Mouse (Mus musculus) cerebellum, postnatal 10 days (tissue): ENCODE measurements around the gene Hoxd11.
A peak's percentile ranks its signal among the peaks of the same experiment; 100 is the strongest.

ENCODE experiments used
- DNase-seq, 2 experiments: peaks; one replicate each; pipeline ENCODE4 v3.0.0; 2021; ENCODE audit warnings: mixed read lengths in 2 of 2

Hoxd11 gene

GRCm38 (mm10) chr2:74710929-74711543 is 31.7 kb downstream of the Hoxd11 start:
- DNase-seq = peak in 1 of 2 experiments; percentile 1

DNA sequence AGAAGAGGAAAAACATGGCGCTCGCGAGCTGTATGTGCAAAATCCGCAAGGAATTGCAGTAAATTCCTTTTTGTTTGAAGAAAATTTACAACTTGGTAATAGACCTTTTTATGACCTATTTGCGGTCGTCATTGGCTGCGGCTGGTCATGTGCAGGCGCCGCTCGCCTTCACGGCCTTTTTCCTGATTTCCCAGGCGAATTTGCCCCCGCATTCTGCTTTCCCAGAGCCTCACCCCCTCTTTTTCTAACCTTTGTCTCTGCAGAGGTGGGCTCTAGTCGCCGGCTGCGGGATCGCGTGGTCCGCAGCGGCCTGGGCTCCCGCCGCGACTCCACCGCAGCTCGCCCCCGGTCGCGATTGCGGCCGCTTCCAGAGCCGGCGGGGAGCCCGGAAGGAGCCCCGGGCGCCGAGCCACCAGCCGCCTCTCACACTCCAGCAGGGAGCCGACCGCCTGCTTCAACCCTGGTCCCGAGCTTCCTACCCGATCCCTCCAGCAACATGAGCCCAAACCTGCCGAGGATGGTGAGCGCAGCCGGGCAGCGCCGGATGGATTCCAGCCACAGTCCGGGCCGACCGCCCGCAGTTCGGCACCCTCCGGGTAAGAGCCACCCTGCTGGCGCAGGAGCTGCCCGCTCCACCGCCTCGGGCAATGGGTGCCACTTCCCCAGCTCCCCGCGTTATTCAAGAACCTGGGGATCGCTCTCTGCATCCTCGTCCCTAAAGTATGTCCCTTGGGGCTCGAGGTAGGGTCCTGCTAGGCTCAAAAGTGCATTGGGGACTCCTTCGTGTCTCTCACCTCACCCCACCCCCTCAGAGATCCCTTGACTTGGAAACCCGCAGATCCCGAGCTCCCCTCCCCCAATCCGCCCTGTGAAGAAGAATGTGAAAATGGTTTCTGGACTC is 32.6 kb downstream of the Hoxd11 start, which contains the start of the genes Hoxd3 and Hoxd4:
Gene Hoxd3 (plus strand): TSS at position 207 of the 901 bp plus-strand sequence.
Gene Hoxd4 (plus strand): TSS at position 209 of the 901 bp plus-strand sequence.
- DNase-seq = peak in 1 of 2 experiments; percentile 31

GRCm38 (mm10) chr2:74713239-74714150 is 34.1 kb downstream of the Hoxd11 start:
- peak in 1 of 2 experiments; percentile 20 for DNase-seq

DNA sequence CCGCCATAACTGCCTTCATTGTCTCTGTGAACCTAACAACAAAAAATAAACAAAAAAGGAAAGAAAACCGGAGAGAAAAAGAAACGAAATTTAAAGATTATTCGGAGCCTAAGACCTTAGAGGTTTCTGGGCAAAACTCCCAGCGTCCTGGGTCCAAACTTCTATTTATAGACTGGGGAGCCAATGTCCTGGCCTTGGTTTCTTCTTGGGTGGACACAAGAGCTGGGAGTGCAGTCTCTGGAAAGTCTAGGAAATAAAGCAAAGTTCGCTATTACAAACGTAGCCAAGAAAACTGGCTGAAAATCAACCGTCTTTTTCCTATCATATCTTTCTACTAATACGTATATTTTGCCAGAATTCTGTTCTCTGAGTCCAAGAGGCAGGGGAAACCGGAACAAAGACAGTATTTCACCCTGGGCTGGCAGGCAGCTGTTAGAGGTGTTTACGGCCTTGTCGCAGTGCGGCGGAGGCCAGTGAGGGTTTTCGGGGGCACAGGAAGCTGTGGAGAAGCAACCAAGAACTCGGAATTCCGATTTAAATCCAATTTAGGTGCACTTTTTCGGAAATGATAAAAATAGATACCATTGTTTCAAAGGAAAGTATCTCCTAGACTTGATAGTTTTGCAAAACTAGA is 34.9 kb downstream of the Hoxd11 start:
- DNase-seq = peak in 1 of 2 experiments; percentile 3

- DNase-seq = peak in 1 of 2 experiments; percentile 14
These were observed 35.5 kb downstream of the Hoxd11 start for GRCm38 (mm10) chr2:74714881-74715280.

DNA sequence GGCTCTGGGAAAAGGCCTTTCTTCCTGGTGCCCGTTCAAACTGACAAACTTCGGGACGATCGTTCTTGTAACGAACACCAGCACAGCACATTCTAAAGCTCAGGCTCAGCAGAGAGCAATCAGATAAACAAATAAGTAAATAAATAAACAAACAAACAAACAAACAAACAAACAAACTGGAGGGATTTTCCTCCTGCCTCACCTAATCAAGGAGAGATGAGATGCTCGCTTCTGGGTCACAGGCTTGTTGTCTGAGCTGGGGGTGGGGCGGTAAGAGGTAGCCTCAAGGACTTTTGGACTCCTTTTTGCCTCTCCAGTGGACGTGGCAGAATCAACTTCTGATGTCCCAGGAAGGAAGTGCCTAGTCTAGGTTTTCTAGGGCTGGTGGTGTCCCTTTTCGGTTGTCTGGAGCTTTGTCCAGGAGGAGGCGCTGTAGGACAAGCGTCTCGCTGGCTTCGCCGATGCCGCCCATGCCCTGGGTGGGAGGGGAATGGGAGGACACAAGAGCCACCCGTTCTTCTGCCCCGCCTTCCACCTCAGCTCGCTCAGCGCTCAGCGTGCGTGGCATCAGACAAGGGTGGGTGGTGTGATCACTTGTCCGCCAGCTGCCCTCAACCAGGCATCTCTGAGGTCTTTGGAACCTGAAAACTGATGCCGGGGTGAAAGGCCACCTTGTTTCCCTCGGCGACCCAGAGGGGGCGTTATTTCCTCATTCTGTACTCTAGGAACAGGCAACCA is 36.3 kb downstream of the Hoxd11 start:
- DNase-seq = peak; percentile 93 to 97

DNA sequence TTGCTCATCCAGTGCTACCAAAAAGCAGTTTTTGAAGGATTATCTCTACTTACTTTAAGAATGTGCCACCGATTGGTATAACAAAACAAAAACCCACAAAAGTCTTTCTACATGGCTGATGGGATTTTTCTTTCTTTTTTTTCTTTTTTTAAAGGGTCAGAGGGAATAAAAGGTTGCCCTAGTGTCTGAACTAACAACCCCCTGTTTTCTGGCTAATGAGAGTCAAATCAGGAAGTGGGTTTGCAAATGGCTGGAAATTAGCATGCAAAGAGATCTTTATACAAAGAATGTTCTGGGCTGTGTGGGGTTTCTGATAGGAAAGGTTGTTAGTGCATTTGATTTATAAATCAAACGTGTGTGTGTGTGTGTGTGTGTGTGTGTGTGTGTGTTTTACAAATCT is 41.0 kb downstream of the Hoxd11 start:
- no peak for DNase-seq

DNA sequence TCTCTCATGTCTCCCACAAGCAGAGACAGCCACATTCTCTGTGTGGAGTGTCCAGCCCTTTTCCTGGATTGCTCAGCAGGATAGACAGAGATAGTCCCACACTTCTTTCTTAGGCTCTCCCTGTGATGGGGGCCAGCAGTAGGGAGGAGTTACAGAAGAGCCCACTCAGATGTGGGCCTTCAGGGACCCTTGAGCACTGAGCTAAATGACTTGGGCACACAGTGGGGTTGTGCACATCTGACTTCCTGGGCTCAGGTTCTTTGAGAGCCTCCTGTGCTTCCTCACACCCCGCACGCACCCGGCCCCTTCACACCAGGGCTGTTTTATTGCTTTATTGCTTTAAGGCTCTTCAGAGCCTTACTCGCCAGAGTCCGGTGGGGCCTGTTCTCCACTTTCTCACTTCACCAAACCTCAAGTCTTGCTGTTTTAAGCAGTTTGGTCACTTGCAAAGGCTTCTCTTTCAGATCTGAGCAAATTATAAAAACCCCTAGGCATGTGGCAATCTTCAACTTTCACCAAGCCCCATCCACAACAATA is 41.7 kb downstream of the Hoxd11 start:
- DNase-seq = no peak

GRCm38 (mm10) chr2:74721882-74722281 is 42.5 kb downstream of the Hoxd11 start:
- no peak for DNase-seq

GRCm38 (mm10) chr2:74722949-74723348 is 43.6 kb downstream of the Hoxd11 start:
- DNase-seq = no peak

DNA sequence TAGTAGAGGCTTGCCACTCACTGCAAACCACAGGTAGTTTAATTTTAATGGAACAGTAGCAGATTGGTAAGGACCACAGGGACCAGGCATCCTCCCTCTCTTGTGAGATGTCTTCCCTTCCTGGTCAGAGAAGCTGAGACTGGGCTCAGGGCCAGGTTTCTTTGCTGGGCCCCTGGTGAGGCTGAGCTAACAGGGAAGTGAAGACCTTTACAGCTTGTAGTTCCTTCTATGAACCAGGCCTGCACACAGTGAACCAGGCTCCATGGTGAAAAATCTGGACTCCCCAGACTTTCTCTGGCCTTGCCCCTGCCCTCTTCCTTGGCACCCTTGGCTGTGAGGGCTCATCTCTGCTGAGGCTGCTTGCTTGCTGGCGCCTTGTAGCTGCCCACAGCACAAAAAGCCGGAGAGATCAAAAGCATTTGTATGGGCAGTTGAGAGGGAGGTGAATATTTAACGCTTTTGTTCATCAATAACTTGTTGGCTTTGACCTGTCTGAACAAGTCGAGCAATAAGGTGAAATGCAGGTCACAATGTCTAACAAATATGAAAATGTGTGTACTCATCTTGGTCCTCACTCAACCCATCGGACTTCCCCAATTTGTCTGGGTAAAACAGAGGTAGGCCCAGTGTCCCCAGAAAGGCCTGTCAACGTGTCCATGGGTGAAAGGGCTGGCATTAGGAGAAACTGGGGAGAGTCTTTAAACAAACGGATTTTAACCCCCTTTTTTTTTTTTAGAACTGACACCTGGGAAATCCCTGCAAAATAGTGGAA is 45.1 kb downstream of the Hoxd11 start:
- DNase-seq = peak in 1 of 2 experiments; percentile 22

- peak in 1 of 2 experiments; percentile 19 for DNase-seq
These were observed 45.8 kb downstream of the Hoxd11 start for GRCm38 (mm10) chr2:74725171-74725570.

DNA sequence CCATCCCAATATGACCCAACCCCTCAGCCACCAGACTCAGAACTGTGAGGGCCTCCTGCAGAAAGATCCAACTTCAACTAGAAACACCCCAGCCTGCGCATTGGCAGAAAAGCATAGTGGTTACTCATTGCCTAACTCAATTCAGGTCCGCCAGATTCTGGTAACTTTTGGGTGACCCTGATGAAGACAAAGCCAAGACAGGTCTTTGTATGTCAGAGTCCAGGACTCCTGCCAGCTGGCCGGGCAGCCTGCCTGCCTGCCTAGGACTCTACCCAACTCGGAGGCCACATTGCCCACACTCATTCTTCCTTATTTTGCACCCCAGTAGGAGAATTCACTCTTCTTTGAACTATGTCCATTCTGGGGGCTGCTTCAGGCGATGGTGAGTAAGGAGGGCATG is 47.2 kb downstream of the Hoxd11 start, which contains the start of gene Gm28230:
Gene Gm28230 (plus strand): TSS at position 178 of the 400 bp plus-strand sequence.
- DNase-seq = peak in 1 of 2 experiments; percentile 47

- peak in 1 of 2 experiments; percentile 7 for DNase-seq
These were observed 47.7 kb downstream of the Hoxd11 start for GRCm38 (mm10) chr2:74726973-74727639.

- DNase-seq = no peak
These were observed 48.4 kb downstream of the Hoxd11 start for GRCm38 (mm10) chr2:74727640-74728302.

DNA sequence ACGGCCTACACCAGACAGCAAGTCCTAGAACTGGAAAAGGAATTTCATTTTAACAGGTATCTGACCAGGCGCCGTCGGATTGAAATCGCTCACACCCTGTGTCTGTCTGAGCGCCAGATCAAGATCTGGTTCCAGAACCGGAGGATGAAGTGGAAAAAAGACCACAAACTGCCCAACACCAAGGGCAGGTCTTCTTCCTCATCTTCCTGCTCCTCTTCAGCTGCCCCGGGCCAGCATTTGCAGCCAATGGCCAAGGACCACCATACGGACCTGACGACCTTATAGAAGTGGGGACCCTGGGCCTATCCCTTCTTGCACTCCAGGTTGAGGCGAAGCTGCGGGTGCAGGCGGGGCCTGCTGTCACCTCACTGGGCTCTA is 48.9 kb downstream of the Hoxd11 start:
- no peak for DNase-seq

GRCm38 (mm10) chr2:74730331-74730730 is 51.0 kb downstream of the Hoxd11 start:
- no peak for DNase-seq

- no peak for DNase-seq
These were observed 51.7 kb downstream of the Hoxd11 start for GRCm38 (mm10) chr2:74731055-74731454.
